Mouse (Mus musculus) lung, postnatal 10 days (tissue): ENCODE results near the gene Pjvk.
A peak's percentile ranks its signal among the peaks of the same experiment; 100 is the strongest.
"Not testable (repeated sequence)": the region's sequence is repeated elsewhere in the genome, so short reads cannot be mapped to it uniquely, and the experiment has no call there.

Experiments used
- DNase-seq: peaks from one replicate; pipeline ENCODE4 v3.0.0; 2021

Pjvk gene

DNA sequence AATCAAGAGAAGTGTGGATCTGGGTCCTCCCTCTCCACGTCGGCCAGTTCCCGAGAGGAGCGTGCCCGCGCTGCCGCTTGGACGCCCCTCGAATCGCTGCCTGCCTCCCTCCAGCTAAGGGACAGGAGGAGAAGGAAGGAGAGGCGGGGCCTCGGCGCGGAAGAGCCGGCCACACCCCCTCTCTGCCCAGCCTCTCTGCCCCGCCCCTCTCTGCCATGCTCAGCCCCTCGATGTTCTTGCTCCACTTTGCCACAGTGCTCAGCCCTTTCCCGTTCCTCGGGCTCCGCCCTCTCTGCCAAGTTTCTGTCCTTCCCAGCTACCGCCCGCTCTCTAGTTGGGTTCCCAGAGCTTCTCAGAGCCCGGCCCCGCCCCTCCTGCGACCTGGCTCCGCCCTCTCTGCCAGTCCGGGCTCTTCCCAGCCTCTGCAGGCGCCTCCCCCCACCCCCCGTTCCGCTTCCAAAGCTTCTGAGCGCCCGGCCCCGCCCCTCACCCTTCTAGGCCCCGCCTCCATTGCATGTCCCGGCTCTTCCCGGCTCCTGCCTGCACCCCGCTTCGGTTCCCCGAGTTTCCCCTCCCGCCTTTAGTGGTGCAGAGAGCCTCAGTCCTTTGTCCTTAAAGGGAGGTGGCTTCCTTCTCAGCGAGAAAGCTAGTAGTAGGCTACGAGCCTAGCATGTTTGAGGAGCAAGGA, at the start of gene Pjvk, which contains the start of gene Prkra:
TSS of gene Pjvk (plus strand) at position 594 of the 688 bp plus-strand sequence.
TSS of gene Prkra (minus strand) at position 133 of the 688 bp plus-strand sequence.
- peak; percentile 99 for DNase-seq

DNA sequence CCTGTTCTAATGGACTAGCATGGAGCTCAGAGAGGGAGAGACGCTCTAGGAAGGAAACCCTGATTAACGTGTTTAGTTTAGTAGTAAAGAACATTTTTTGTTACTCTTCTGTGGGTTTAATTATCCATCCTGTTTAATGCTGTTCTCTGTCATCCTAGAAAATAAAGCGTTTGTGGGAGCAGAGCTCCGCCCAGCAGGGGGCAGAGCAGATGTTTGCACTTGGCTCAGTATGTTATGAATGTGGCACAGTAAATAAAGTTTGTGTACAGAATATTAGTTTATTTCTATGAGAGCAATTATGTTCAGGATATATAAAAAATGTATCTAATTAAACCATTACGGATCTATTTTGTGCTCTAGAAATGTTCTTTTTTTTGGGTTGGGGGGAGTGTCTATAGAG, 49.1 kb upstream of the Pjvk start:
- peak; percentile 13 for DNase-seq

DNA sequence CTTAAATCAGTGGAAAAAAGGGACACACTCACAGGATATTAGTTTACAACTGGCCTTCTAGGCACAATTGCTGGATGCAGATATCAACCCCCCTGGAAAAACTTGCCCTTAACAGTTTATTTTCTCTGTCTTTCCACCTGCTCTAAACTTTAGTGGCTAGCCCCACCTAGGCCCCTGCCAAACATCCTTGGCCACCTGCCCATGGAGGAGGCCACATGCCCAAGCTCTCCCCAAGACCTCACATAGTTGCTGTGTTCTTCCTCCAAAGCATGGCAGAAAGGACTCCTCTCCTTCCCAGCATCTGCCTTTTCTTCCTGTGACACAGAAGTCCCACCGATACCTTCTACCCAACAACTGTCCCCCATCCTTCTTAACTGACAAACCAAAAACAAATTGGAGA, 46.0 kb upstream of the Pjvk start:
- DNase-seq, result no peak

DNA sequence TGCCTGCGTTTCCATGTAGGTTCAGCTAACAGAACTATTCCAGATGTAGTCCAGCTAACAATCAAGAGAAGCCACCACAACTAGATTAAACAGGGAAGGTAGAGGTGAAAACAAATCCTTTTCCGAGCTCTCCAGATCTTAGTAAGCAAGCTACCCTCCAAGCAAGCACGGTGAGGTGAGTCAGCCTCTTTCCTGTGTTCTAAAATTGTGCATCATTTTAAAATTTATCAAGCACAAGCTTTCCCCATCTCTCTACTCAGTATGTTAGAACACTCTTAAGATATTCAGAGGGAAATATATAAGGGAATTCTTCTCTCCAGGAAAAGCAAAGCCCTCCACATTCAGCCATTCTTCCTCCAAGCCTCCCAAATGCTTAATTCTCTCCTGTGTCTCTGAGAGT, 41.6 kb upstream of the Pjvk start:
- no peak for DNase-seq

DNA sequence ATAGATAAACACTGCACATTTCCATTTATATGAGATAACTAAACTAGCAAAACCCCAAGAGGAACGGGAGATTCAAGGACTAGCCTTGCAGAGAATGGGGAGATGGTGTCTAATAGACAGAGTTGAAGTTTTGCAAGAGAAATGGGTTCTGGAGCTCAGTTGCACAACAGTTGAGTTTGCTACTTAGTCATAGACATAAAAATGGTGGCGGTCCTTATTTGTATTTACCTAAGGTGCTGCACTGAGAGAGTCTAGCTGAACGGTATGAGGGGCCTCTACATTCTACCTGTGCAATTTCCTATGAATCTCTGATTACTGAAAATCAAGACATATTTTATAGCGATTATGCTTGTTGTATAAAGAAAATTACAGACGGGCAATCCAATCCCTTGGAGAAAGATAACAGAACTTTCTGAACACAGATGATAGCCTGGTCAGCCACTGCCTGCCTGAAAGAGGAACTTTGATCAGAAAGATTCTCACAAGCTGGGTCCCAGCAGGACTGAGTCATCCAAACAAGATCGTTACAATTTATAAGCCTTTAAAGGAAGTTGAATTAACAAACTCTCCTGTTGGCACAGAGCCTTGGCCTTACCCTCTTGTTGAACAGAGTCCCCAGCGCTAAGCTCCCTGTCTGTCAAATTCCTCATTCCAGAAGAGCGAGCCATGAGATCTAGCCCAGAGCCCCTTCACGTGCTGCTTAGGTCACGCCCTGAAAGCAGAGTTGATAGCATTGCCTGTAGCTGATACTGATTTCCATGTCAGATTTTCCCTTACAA, 37.8 kb upstream of the Pjvk start:
- peak; percentile 20 for DNase-seq

DNA sequence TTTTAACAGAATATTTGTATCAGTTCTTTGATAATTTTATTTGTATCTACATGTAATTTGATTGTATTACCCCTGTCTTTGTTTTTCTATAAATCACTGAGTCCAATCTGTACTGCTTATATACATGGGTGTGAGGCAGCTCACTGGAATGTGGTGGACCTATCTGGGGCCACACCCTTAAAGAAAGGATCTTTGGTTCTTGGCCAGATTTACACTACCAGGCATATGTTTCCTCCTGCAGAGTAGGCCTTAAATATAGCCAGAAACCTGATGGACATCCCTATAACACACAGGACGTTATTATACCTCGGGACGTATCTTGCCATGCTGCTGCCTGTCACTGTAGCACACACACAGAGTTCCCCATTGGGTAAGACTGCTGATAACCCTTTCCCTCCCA, 36.3 kb upstream of the Pjvk start:
- no peak for DNase-seq

DNA sequence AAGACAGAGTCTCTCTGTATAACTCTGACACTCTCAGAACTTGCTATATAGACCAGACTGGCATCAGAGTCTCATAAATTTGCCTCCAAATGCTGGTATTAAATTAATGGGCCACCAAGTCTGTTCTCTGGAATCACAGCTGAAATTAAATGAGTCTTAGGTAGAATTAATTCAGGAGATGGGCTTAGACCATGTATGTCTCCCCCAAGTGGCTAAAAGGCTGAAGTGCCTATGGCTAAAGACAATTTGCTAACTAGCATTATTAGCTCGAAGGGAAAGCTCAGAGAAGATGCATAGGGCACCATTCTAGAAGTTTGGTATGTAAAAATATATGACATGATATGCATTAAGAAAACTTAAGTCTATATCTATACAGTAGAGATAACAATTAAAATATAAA, 30.2 kb upstream of the Pjvk start:
- DNase-seq, result peak; percentile 66

DNA sequence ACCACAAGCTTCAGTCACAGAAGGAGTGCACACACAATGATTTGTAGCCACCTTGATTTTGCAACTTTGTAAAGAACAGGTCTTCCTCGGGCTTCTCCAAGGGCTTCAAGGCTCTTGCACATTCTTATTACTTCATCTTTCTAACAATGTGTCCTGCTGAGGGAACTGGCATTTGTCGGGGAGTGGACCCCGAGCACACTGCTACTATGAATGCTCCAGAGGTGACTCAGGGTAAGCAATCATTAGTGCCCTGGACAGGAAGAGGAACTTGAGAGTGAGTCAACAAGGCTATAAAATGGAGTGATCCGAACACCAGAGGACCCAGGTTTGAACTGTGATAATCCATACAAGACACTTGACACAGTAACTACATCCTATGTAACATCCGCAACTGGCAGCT, 28.1 kb upstream of the Pjvk start:
- DNase-seq, result no peak

DNA sequence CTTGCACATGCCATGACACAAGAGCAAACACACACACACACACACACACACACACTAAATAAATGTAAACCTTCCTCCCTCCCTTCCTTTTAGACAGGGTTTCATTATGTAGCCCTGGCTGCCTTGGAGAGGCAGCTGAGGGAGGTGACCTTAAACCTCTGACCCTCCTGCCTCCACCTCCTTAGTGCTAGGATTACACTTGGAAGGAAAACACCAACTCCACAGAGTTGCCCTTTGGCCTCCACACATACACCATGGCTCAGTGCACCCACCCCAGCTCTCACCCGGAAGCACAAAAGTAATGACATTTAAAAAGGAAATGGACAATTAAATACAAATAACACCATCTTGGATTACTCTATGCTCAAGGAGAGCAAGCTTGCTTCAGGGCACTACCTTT, 26.6 kb upstream of the Pjvk start:
- no peak for DNase-seq

DNA sequence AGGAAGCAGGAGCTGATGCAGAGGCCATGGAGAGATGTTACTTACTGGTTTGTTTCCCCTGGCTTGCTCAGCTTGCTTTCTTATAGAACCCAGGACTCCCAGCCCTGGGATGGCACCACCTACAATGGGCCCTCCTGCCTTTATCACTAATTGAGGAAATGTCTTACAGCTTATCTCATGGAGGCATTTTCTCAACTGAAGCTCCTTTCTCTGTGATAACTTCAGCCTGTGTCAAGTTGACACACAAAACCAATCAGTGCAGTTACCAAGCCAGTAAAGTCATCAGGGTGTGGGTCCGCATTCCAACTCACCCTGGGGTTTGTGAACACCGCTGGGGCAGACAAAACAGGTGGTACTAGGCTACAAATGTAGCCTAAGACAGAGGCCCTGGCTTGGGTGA, 26.0 kb upstream of the Pjvk start:
- not testable (repeated sequence) for DNase-seq

DNA sequence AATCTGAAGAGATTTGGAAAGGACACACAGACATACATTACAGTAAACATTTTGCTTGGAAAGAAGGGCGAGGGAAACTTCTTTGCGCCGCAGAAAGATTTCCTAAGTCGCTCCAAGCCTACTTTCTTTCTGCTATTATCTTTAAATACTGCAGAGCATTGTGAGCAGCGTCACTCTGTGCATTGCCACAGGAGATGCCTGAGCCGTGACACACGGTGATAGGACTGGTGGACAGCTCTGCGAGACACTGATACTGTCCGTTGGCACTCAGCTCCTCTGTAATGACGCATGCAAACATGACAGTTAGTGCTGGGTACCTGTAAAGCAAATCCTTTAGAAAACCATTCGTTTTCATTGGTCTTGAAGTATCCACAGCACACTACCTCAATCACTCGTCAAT, 18.0 kb upstream of the Pjvk start:
- no peak for DNase-seq

DNA sequence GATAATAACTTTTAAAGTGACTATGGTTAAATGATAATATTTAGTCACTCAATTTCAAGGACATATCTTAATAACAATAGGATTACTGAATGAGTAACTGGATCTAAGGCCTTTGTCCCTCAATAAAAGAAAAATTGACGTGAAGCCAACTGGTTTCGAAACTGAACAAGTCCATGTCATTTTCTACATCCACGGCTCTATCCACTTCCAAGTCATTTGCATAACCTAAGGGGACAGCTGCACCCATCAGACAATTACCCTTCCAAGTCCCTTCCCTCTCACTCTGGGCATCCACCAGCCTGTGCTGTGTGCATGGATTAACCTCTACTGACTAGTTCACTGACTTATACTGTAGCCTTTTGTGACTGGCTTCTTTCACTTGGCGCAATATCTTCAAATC, 16.7 kb upstream of the Pjvk start:
- DNase-seq, result no peak

DNA sequence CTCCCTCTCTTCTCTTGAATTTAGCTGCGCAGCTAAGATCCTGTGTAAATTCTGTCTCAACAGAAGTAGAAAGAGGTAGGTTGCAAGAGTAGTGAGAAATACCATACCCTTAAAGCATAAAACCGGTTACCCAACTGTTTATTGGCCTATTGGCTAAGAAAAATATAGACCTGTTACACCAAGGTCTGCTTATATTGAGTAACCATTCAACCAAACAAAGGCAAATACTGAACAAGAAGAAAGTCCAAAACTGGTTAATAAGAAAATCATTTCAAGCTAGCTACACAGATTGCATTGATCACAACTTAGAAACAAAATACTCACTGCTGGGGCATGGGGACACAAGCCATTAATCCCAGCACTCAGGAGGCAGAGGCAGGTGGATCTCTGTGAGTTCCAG, 8.6 kb upstream of the Pjvk start:
- DNase-seq, result no peak

DNA sequence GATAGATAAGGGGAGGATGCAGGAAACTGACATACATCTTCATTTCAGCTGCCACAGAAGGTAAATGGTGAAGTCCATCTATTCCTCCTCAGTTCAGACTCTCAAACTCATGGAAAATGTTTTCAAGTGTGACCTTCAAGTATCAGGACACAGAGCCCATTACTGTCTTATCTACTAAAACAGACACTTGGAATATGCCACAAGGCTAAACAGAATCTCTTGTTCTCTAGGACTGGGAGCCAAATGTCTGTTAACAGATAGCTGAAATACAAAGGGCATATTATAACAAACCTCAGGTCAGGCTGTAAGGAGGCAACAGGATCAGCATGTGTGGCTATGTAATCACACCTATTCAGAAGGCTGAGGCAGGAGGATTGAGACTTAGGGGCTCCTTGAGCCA, 4.5 kb upstream of the Pjvk start:
- DNase-seq, result no peak

DNA sequence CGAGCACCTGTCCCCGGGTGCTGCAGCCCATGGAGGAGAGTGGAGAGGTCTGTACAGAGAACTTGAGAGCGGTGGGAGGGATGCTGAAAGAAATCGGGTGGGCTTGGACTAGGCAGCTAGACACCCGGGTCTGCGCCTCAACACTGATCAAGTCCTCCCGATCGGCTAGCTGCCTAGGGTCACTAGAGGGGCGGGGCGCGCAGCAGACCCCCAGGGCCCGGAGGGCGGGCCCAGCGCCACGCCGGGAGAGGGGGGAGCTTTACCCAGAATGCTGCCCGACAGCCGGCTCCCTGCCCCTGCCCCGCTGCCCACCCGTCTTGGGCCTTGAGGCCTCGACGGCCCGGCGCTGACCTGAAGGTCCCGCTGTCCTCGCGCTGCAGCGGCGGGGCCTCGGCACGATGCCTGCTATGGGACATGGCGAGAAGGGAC, 821 bp upstream of the Pjvk start:
- no peak for DNase-seq

DNA sequence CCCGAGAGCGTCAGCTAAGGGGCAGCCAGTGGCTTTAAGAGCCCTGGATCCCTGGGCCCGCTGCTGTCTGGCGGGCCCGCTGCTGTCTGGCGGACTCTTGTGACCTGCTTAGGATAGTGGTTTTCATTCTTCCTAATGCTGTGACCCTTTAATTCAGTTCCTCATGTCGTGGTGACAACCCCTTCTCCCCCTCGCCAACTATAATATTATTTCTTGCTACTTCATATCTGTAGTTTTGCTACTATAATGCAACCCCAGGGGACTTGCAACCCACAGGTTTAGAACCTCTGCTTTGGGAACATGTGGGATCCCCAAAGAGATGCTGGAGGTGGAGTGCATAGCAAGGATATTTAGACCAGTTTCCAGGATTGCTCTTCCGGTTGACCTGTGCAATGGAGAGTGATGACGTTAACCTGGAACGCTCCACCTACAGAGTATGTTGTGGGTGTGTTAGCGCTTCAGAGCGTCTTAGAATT, 428 bp downstream of the Pjvk start:
- peak; percentile 26 for DNase-seq

DNA sequence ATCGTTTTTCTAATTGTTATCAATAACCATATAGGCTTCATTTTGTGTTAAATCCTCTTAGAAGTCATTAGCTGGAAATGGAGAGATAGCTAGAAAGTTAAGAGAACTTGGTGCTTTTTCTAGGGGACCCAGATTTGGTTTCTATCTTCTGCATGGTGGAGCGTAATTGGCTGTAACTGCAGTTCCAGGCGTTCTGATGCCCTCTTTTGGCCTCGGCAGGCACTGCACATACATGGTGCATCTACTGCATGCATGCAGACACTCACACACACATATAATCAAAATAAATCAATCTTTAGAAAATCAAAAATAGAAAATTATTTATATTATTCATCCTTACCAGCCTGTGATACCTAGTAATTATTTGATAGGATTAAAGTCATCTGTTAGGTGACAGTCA, 4.8 kb downstream of the Pjvk start:
- no peak for DNase-seq

DNA sequence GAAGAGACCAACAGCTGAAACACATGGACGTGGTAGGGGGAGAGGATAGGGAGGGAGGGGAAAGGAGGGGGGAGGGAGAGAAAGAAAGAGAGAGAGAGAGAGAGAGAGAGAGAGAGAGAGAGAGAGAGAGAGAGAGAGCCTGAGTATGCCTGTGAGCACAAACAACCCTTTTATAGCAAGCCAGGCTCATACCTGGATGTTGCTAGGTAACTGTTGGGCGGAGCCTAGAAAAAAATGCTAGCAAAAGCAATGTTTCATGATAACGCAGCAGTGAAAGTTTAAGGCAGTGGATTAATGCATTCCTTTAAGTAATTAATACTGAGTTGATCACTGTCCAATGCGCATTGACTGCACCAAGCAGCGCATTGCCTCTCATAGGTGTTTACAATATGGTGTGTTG, 6.4 kb downstream of the Pjvk start:
- DNase-seq, result peak; percentile 24

DNA sequence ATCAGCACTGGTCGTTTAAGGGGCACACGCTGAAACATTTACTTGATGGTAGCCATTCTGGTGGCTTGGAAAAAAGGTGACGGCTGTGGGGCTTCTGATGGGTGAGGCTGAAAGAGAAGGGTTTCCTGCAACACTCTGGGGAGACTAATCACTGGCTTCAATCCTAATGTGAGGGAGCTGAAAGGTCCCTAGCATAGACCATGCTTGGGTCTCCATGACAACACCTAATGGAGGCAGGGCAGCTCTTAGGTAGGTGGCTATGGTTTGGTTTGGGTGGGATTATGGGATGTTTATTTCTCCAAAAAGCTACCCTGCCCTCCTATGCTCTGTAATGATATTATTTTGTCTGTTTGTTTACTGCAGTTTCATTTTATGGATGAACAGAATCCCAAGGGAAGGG, 7.2 kb downstream of the Pjvk start:
- no peak for DNase-seq

DNA sequence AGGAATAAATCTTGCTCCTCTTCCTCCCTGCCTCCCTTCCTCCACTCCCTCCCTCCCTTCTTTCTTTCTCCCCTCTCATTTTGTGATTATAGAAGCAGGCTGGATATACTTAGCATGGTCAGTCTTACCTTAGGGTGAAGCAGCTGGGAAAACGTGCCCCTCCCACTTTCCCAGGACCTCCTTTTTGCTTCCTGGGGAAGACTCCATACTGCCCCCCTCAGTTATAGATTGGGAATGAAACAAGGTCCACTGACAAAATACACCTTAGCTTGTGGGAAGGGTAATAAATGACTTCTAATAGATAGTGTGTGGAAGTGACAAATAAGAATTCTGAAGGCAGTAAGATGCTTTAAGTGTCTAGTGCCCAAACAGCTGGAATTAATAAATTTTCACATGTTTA, 7.7 kb downstream of the Pjvk start:
- peak; percentile 42 for DNase-seq

DNA sequence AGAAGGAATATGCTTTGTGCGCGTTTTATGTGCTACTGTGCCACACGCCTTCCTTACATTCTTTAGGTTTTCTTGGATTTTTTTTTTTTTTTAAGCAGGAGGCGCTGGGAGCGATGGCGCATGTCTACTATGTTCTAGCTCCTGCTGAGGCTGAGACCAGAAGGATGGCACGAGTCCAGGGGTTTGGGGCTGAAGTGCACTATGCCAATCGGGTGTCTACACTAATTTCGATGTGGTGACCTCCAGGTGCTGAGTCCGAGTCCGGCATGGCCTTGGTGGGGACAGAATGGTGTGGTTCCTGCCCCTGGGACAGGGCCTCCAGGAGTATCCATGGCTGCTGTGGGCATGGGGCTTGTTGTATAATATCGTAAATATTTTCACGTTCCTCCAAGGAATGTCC, 10.3 kb downstream of the Pjvk start:
- no peak for DNase-seq

DNA sequence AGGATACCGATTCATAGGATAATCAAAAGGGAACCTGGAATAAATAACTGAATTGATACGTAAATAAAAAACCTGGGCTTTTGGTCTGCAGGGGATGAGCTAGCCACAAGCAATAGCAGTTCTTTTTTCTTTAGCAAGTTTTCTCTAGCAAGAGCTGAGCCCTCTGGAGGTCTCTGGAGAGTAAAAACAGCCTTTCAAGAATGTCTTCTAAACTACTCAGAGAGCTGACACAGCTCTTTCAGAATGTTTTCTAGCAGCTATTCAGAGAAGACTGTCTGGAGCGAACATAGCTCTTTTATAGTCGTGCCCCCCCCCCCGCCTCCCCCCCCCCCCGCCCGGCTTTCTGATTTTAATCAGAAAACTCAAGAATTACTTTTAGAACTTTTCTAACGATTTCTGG, 11.1 kb downstream of the Pjvk start:
- DNase-seq, result no peak

DNA sequence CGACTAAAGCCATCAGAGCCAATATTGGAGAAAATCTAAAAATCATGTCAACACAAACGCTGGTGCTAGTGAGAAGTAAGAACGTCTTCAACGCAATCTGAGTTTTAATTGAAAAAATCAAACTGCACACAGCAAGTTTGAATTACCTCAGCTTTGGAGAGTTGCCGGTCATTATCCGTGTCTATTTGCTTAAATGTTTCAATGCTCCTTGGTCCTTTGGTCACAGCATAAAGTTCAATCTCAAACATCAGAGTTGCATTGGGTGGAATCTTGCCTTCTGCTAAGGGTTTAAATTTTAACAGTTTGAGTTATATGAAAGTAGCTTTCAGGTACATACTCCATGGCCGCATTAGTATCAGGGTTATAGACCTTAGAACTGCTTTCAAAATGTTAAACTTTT, 17.3 kb downstream of the Pjvk start:
- no peak for DNase-seq

DNA sequence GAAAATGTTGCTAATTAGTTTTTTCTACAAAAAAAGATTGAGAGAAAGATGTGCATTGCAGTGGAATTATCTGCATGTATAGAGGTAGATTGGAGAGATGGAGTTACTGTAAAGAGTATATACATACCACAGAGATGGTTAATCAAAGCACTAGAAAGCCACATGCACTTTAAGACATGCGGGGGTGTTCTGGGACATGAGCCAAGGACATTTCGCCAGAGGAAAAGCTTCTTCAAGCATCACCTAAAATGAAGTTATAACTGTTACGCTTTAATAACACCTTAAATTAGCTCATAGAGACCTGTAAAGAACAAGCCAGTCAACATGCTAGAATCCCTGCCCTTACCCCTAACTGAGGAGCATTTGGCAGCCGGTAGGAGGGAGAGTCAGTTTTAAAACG, 18.9 kb downstream of the Pjvk start:
- DNase-seq, result no peak

DNA sequence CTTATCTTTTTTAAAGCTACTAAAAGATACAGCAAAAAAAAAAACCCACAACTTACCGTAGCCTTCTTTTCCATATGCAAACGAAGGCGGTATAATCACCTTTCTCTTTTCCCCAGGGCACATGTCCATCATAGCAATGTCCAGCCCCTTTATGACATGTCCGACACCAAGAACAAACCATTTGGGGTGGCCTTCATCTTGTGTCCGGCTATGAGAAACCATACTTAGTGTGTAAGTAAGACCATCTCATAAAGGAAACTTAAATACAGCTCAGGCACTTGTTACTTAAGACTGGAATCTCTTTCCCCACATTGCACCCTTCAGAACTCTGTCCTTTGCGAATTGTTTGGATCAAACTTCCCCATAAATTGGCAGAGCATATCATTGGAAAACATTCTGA, 23.4 kb downstream of the Pjvk start:
- DNase-seq, result no peak
